Mouse (Mus musculus): ENCODE results near the gene Itsn1.

The Itsn1 gene

DNA sequence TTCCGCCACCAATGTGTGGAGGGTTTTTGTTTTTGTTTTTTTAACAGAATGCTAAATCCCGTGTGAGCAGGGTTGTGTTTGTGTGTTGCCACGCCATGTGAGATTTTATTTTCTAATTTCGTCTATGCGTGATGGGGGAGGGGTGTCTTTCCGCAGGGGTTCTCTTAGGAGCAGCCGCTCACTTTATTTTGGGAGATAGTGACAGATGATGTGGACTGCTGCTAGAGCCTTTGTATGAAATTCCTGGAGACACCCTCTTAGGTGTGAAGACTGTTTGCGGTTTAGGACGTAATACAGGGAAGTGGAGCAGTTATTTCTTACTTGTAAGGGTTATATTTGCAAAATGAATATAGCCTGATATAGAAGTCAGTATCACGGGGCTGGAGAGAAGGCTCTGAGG, 176.9 kb downstream of the Itsn1 start:
- no peak for DNase-seq (ENCODE audit: low spot score in 2 of 2)

DNA sequence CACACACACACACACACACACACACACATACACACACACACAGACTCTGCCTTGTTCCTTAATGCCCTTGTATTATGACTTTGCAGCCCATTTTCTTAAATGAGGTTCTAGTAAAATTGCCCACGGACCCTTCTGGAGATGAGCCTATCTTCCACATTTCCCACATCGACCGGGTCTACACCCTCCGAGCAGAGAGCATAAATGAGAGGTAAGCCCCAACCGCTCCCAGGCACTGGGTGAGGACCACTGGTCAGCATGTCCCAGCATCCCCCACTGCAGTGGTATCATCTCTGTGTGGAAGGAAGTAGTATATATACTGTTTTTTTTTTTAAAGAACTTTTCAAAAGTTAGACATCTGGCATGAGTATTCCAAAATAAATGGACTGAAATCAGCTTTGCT, 177.6 kb downstream of the Itsn1 start:
- no peak for DNase-seq (ENCODE audit: low spot score in 2 of 2)

DNA sequence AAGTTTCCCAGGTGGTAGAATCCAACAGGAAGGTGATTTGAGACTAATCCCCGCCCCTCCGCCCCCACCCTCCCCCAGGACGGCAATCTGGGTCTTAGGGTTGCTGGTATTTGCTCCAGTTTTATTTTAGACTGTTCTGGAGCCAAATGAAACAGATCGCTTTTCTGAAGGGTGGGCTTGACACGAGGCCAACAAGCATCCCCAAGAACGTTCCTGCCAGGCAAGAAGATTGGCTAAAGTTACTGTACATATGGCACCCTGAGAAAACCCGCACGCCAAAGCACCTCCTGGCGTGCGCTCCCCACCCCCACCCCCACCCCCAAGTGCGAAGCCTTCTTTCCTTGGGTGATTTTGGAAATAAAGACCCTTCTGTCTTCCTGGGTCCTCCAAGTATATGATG, 178.1 kb downstream of the Itsn1 start:
- no peak for DNase-seq (ENCODE audit: low spot score in 2 of 2)

DNA sequence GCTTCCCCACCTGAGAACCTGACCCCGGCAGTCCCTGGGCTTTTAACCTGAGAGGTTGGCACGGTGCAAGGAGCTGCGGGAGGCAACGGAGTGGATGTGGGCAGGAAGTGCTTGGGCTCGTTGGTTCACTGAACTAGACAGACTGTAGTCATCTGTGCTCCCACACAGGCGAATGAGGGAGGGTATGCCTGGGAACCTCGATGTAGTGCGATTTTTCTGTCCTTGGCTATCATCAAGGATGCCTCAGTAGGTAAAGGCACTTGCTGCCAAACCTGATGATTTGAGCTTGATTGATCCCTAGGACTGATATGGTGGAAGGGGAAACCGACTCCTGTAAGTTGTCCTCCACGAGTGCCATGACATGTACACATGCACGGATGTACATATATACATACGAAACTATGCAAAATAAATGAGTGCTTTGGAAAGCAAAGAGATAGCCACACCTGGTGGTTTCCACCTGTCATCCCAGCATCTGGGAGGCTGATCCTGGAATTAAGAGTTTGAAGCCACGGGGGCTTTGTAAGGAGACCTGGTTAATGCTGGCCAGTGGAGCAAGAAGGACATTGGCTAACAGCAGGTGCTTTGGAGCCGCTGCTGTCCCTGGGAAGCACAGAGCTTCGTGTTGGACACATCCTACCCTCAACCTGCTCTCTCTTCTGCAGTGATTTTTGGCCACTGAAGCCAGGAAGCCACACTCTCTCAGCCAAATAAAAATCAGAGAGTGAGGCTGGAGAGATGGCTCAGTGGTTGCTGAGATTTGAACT, 180.7 kb downstream of the Itsn1 start:
- no peak for DNase-seq (ENCODE audit: low spot score in 2 of 2)

DNA sequence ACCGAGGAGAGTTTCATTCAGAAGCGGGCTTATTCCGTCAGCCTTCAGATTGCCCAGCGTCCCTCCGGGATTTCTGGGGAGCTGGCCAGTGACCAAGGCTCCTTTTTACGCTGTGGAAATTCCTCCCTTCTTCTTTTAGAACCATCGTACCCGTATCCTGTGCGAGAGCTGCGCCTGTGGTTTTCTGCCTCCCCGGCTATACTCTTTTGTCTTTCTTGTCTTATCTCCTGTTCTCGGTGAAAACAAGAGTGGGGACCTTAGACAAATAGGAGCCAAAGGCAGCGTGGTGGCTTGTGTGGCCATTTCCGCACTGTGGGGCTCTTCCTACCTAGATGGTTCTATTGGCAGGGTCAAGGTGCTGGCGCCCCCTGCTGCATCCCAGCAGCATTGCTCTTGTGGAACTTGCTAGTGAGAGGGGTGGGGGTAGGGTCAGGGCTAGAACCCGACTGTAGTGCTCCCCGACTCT, 188.6 kb downstream of the Itsn1 start:
- peak; percentile 71 to 74 for DNase-seq (ENCODE audit: low spot score in 2 of 2)

DNA sequence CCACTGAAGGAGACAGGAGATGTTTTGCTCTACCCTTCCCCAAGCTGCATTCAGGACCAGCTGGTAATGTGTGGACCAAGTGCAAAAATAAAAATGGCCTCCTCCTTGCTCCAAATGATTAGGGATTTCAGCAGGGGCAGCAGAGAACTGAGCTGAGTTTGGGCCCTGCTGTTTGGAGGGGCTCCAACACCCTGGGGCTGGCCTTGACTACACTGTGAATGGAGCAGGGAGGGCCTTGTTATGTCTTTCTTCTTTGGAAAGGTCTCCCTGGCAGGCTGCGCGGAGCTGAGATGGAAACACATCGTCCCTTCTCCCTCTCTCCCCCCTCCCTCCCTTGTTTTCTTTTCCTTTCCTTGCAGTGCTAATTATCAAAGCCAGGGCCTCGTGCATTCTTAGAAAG, 189.4 kb downstream of the Itsn1 start:
- DNase-seq (ENCODE audit: low spot score in 2 of 2): no peak

DNA sequence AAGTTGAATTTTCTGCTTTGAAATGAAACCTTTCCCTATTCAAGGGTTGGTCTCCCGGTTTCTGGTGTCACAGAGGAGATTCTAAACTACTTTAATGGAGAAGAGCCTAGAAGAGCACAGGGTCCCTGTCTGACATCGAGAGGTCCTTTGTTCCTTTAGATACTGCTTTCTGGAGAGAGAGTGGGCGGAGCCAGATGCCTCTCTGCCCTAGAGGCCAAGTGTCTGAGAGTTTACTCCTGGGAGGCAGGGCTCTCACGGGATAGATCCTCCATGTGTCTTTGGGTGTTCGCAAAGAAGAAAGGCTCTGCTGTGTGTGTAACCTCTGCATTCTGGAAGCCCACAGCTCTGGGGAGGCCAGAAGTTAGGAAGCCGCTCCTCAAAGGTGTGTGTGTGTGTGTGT, 190.0 kb downstream of the Itsn1 start:
- DNase-seq (ENCODE audit: low spot score in 2 of 2): no peak

DNA sequence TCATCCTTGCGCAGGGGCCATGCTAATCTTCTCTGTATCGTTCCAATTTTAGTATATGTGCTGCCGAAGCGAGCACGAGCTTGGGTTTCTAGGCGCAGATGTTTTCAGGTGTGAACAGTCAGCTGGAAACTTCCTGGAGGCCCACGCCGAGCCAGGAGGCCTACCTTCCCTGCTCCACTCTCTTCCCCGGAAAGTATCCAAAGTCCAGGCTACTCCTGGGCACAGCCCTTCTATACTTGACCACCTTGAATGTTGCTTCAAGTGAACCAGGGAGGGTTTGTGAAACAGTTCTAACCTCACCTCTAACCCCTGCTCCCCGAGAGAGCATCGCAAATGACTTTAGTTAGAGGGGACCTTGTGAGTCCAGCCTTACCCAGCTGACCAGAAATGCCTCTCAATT, 192.3 kb downstream of the Itsn1 start:
- DNase-seq (ENCODE audit: low spot score in 2 of 2): no peak

DNA sequence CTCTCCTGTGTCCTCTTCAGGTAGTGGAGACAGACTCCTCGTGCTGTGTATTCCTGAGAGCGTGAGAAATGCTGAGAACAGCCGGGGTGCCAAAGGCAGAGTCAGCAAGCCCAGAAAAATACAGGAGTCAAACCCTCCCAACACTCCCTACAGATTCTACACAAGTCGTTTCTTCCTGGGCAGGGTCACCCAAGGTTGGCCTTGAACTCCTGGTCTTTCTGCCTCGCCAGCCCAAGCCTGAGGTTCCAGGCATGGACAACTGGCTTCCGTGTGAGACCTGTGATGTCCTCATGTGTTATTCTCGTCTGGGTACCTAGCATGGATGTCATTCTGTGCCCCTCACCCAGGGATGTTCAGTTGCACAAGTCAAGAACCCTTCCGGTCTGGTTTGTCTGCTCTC, 193.9 kb downstream of the Itsn1 start:
- no peak for DNase-seq (ENCODE audit: low spot score in 2 of 2)

DNA sequence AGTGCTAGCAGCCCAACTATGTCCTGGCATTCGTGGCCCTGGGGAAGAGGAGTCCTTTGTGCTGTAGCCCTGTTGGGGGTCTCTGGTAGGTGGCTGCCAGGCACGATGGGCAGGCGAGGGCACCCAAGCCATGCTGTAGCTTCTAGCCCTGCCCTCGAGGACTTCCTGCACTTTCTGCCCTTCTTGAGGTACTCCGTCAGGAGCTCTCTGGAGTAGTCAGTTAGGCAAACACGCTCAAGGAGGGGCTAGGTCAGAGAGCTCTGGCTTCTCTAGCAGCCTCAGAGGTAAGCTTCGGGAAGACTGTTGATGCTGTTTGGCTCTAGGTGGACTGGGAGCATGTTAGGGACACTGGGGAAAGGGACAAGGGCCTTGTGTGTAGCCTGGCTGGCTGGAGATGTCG, 195.3 kb downstream of the Itsn1 start:
- no peak for DNase-seq (ENCODE audit: low spot score in 2 of 2)

DNA sequence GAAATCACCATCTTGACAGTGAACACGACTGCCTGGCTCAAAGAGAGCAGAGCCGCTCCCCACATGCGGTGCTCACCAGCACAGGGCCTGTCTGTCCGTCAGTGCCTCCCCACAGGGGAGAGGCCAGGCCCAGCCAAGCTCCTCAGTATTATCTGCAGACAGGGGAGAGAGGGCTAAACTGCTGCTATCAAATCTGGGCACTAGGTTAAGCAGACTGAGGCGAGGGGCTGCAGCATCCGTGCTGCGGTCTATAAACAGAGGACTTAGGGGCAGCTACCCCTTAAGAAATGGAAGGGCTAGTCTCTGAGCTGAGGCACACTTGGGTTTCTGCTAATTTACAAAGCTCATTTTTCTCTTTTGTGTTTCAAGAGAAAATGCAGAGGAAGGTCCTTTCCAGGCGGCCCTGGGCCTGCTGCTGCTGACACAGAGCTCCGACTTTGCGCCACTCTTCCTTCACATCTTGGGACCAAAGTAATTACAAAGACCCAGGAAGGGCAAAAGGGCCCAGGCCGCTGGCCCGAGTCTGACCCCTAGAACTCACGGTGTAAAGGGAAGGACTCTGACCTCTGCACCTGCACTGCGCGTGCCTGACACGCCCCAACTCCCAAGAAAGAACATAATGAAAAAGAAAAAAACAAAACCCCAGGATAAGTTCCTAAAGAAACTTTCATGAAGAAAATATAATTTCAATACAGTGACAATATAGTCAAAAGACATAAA, 199.0 kb downstream of the Itsn1 start:
- DNase-seq (ENCODE audit: low spot score in 2 of 2): no peak

DNA sequence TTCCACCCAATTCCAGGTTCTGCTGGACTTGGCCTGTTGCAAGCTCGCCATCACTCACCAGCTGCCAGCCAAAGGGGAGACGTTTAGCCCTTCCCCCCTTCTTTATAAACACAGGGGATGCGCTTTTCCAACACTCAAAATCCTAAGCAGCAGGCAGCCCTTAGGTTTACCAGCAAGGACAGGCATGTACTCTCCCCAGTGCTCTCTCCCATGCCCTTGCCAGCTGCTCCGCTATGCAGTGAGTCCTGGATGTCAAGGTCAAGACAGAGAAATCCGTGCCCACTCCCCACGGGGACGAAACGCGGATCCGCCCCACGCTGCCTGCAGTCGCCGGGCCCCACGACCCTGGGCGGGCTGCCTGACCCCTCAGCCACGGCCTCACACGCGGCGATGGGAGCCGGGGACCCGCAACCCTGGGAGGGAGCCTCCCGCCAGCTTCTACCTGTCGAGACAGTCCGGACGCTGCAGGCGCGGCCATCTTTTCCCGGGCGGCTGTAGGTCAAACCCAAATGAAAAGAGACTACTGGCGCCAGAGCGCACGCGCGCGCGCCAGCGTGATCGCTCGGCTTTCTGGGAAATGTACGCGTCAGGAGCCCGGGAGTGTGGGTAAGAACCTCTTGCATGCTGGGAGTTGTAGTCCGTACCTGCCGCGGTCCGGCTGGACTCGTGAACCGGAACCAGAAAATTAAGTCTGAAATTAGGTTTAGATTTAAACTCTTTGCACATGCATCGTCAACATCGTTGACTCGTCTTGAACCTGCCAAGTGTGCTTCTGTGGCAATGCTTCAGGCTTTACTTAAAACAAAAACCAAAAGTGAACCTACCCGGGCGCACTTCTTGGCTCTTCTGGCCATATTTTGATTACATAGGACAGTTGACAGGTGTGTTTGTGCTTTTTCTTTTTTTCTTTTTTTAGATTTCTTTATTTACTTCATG, 202.3 kb downstream of the Itsn1 start:
- DNase-seq (ENCODE audit: low spot score in 2 of 2): peak; percentile 70 to 90

DNA sequence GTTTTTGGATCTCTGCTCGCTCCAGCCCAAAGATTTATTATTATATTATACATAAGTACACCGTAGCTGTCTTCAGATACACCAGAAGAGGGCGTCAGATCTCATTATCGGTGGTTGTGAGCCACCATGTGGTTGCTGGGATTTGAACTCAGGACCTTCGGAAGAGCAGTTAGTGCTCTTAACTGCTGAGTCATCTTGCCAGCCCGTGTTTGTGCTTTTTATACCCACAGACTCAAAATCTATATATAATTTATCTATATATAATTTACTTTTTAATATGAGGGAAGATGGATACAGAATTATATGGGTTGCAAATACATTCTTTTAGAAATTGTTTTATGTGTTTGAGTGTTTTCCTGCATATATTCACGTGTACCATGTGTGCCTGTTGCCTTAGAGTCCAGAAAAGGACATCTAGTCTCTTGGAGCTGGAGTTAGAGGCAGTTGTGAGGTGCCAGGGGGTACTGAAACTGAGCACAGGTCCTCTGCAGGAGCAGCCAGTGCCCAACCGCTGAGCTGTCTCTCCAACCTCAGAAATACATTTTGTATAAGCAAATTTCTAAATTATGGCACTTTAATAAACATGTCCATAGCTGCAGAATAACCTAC, 203.1 kb downstream of the Itsn1 start:
- DNase-seq (ENCODE audit: low spot score in 2 of 2): no peak

DNA sequence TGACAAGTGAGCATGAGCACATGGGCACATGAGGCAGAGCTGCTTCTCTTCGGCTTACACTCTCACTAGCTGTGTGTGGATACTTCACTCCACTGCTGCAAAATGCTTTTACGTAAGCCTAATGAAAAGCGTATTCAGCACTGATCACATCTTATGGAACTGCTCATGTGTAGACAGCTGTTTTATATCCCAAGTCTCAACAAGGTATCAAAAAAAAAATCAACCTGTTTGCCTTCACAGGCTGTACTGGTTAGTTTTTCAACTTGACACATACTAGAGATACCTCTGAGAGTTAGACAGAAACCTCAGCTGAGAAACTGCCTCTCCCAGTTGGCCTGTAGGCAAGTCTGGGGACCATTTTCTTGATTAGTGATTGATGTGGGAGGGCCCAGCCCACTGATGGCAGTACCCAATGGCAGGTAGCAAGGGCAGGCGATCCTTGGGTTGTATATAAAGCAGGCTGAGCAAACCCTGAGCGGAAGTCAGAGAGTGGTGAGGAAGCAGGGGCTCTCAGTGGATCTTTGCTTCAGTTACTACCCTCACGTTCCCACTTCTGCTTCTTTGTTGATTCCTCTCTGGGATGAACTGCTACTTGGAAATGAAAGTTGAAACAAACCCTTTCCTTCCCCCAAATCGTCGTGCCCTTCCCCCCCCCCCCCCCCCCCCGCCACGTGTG, 203.9 kb downstream of the Itsn1 start:
- DNase-seq (ENCODE audit: low spot score in 2 of 2): no peak

DNA sequence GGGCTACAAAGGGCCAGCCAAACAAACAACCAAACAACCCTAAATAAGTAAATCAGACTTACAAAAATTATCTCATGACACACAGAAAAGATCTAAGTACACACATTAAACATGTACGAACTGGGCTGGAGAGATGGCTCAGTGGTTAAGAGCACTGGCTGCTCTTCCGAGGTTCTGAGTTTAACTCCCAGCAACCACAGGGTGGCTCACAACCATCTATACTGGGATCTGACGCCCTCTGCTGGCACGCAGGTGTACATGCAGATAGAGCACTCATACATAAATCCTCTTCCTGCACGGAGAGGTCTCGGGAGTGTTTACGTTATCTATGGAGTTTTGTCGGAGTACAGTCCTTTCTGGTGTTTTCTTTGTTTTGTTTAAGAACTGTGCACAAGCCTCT, 206.0 kb downstream of the Itsn1 start:
- DNase-seq (ENCODE audit: low spot score in 2 of 2): no peak

DNA sequence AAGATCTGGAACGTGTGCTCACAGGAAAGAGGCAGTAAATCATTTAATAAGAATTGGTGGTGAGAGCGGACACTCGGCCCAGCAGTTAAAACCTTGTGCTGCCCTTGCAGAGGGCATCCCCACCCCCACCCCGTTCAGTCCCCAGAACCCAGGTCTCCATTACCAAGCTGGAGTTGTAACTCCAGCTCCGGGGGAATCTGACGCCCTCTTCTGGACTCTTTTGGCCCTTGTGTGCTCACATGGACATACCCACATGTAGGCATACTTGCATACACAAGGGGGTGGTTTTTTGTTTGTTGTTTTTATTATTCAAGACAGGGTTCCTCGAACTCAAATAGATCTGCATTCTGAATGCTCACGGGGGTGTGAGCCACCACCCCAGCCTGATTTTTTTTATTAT, 206.6 kb downstream of the Itsn1 start:
- no peak for DNase-seq (ENCODE audit: low spot score in 2 of 2)

DNA sequence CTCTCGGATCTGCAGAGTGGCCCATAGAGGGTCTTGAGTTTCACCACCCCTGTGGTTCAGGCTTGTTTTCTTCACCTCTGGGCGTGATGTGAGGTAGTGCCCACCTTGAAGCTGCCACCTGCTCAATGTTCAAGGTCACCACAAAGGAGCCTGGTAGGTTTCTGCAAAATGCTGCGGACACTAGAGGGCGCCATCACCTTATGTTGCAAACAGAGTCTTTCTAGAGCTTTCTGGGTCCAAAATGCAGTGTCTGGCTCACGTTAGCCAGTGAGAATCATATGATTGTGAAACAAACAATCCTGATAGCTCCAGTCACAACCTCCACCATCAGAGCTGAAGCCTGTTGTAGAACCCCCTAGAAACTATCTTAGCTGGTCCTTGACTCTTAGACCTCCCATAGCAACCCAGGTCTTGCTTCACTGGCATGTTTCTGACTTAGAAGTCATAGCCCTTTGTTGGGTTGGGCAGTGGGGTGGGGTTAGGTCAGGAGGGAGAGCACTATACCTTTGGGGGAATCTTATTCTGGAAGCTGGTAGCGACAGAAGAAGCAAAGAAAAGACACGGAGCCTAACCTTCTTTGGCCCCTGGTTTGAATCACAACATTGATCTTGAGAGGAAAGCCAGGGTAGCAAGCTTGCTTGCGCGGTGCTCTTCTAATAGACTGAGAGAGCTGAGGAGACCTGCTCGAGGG, 207.4 kb downstream of the Itsn1 start:
- DNase-seq (ENCODE audit: low spot score in 2 of 2): peak; percentile 54 to 74

DNA sequence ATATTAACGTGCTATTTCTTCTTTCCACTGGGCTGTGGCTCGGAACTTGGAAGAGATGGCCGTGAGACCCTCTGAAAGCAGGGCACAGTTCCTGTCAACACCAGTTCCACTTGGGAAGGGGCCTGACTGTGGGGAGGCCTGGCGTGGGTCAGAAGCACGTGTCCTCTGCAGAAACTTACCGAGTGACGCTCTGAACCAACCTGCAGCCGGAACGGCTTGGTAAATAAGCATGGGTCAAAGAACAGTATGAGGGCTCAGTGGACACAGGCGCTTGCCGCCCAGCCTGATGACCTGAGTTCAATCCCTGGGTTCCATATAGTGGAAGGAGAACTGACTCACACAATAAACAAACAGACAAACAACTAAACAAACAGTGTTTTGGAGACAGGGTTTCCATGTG, 208.2 kb downstream of the Itsn1 start:
- DNase-seq (ENCODE audit: low spot score in 2 of 2): no peak

DNA sequence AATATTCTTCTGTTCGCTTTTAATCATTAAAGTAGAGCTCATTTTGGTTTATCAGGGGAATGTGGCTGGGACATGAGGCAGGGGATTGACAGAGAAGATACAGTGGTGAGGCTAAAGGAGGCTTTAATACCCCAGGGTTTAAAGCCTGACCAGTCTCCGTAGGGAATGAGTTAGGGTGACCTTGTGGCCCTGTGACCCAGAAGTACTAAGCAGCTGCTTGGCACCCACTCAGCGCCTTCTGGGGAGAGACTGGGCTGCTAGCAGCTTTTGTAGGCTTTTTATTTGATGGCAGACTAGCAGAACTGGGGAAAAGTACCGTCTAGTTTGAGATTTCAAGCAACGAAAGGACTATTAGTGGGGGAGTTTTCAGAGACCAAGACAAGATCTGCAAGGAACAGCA, 209.1 kb downstream of the Itsn1 start:
- no peak for DNase-seq (ENCODE audit: low spot score in 2 of 2)

DNA sequence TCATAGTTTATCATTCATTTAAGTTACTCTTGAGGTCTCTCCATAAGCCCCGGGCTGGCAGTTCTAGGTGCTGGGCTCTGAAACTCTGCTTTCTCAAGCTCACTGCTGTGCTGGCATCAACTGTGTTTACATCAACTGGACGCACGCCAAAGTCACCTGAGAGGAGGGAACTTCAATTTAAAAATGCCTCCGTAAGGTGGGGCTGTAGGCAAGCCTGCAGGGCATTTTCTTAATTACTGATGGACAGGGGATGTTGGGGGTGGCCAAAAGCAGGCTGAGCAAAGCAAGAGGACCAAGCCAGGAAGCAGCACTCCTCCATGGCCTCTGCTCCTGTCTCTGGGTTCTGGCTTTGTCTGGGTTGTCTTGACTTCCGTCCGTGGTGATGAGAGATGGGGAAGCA, 211.6 kb downstream of the Itsn1 start:
- DNase-seq (ENCODE audit: low spot score in 2 of 2): peak in 1 of 2 experiments; percentile 35

DNA sequence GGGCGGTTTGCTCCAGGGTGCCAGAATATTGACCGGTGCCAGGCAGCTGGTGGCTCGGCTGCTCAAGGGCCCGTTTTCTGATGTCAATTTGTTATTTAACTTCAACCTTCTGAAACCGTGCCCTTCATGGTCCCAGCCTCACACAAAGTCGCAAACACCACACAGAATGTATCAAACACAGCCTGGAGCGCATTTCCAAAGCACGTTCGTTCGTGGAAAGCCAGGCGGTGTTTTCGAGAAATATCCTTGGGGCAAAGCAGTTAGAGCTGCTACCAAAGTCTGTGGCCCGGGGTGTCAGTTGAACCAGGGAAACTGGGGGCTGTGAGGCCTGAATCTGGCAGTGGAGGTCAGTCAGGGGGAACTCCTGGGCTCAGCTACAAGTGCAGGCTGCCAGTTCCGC, 213.1 kb downstream of the Itsn1 start:
- no peak for DNase-seq (ENCODE audit: low spot score in 2 of 2)

Measured in urinary bladder, adult 18-20 months (tissue).